Mouse (Mus musculus) embryonic fibroblast, embryonic 13.5 days (primary cell): ENCODE measurements around the gene Gtsf1l.

ENCODE experiments used
- CTCF ChIP-seq: IDR thresholded peaks from 2 replicates; pipeline ENCODE4 v1.5.1; 2011; ENCODE audit warnings: mild to moderate bottlenecking, control low read depth, low read length, moderate library complexity, borderline replicate concordance; ENCODE audit not compliant: insufficient read depth
- POLR2A ChIP-seq: IDR thresholded peaks from 2 replicates; pipeline ENCODE4 v1.6.1; 2011; ENCODE audit warnings: low read depth, mild to moderate bottlenecking, control low read depth, low read length, moderate library complexity

GRCm38 (mm10) chr2:163111413-163112201 lies 24.0 kb upstream of the Gtsf1l start:
- TF ChIP-seq CTCF (no peak), POLR2A (no peak)
